Mouse (Mus musculus) hindbrain, postnatal 0 days (tissue): ENCODE results near the gene Itga9. TPM values are rescaled to one million over a fixed set of nuclear protein-coding genes. Genes with fewer than 3 reads are reported as not detected.

ENCODE experiments used
- ATAC-seq: fragments of 200-750 bp; cut with Nextera tagmentation; 2 replicates; pipeline ENCODE4 v1.8.0; 2017; ENCODE audit warnings: mild to moderate bottlenecking, moderate TSS enrichment, moderate library complexity
- DNase-seq: peaks from one replicate; pipeline ENCODE4 v3.0.0-alpha.2; 2015; ENCODE audit warnings: low spot score
- H3K27ac ChIP-seq: fragments of 300-500 bp; sonication (generic); 2 replicates; pipeline ENCODE4 v1.5.1; 2014; ENCODE audit warnings: mild to moderate bottlenecking
- H3K27me3 ChIP-seq: fragments of 300-500 bp; sonication (generic); 2 replicates; pipeline ENCODE4 v1.6.1; 2014; ENCODE audit warnings: low read length, mixed read lengths; ENCODE audit not compliant: insufficient read depth
- H3K36me3 ChIP-seq: fragments of 300-500 bp; sonication (generic); 2 replicates; pipeline ENCODE4 v1.6.1; 2014; ENCODE audit warnings: low read length, mixed read lengths; ENCODE audit not compliant: insufficient read depth
- H3K4me1 ChIP-seq: fragments of 300-500 bp; sonication (generic); 2 replicates; pipeline ENCODE4 v1.6.1; 2014; ENCODE audit warnings: antibody characterized with exemption, low read length, mixed read lengths; ENCODE audit not compliant: insufficient read depth
- H3K4me2 ChIP-seq: fragments of 300-500 bp; sonication (generic); 2 replicates; pipeline ENCODE4 v1.6.1; 2014; ENCODE audit warnings: low read depth, mild to moderate bottlenecking, low read length, moderate library complexity, mixed read lengths
- H3K4me3 ChIP-seq: fragments of 300-500 bp; sonication (generic); 2 replicates; pipeline ENCODE4 v1.5.1; 2014; ENCODE audit warnings: low read length
- H3K9ac ChIP-seq: fragments of 300-500 bp; sonication (generic); replicated peaks from 2 replicates; pipeline ENCODE4 v1.6.1; 2014; ENCODE audit warnings: mild to moderate bottlenecking, low read length, moderate library complexity, mixed read lengths
- H3K9me3 ChIP-seq: fragments of 300-500 bp; sonication (generic); 2 replicates; pipeline ENCODE4 v1.6.1; 2016; ENCODE audit warnings: low read length, mixed read lengths
- CTCF ChIP-seq: IDR thresholded peaks from 2 replicates; pipeline ENCODE4 v1.5.1; 2016; ENCODE audit warnings: antibody characterized with exemption, control low read depth, low read depth
- WGBS: fragments of 180-500 bp; shearing (Covaris S2); extraction: QIAGEN DNeasy Blood & Tissue Kit; methylation state at CpG from one replicate; pipeline ENCODE4 v1.1.7; 2014; 5-methylcytosine and 5-hydroxymethylcytosine counted together
- polyA plus RNA-seq: library from polyadenylated mRNA; unstranded; fragments of >200 nt; fragmentation: Nextera tagmentation; extraction: Ambion mirVana; gene quantifications from 2 replicates; pipeline ENCODE4 v1.2.1, GENCODE M21; 2015
- total RNA-seq: library from RNA; depleted of rRNA; stranded (reverse); fragments of >200 nt; gene quantifications from 2 replicates; pipeline ENCODE4 v1.2.3, GENCODE M21; 2014

The Itga9 gene
- total and polyA plus RNA-seq, 2 experiments from 2014 or later, result 1.5 to 4.4 TPM

DNA sequence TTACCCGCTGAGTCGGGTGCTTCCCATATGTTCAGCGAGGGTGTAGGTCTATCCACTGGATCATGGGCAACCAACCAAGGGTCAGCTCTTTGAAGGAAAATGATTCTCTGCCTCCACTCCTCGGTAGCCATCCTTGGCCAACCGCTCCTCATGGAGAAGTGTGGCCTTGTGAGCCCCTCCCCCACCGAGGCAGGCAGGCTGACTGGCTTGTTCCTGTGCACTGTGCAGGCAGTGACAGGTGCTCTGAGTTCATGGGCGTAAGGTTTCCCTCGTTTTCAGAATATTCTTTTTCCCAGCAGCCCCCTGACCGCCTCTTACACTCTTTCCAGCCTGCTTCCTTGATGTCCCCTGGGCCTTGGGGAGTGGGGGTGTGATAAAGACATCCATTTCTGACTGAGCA, 17.0 kb downstream of the Itga9 start:
- ATAC-seq, result no peak
- no peaks in the 10 kb centered on the region for H3K36me3 ChIP-seq
- DNase-seq, result no peak
- no peak for TF ChIP-seq CTCF
- H3K27me3 ChIP-seq, result no peaks in the 10 kb centered on the region
- no peak overlapping the region for H3K27ac ChIP-seq
- no peaks in the 10 kb centered on the region for H3K4me1 ChIP-seq
- no peak overlapping the region for H3K4me3 ChIP-seq
- no peaks in the 10 kb centered on the region for H3K9me3 ChIP-seq
- 78% methylated on average over 9 of the region's 9 CpGs for WGBS
- no peak overlapping the region for H3K4me2 ChIP-seq
- H3K9ac ChIP-seq, result no peak overlapping the region

GRCm38 (mm10) chr9:118624146-118624545, 17.7 kb downstream of the Itga9 start:
- H3K9ac ChIP-seq, result no peak overlapping the region
- TF ChIP-seq CTCF, result no peak
- DNase-seq (no peak), ATAC-seq (no peak)
- H3K4me2 ChIP-seq, result no peak overlapping the region
- no peak overlapping the region for H3K4me3 ChIP-seq
- no peak overlapping the region for H3K27ac ChIP-seq
- no peaks in the 10 kb centered on the region for H3K9me3 ChIP-seq
- 48% methylated on average over 7 of the region's 7 CpGs for WGBS
- H3K36me3 ChIP-seq, result no peaks in the 10 kb centered on the region
- H3K4me1 ChIP-seq, result no peaks in the 10 kb centered on the region
- H3K27me3 ChIP-seq, result no peaks in the 10 kb centered on the region

DNA sequence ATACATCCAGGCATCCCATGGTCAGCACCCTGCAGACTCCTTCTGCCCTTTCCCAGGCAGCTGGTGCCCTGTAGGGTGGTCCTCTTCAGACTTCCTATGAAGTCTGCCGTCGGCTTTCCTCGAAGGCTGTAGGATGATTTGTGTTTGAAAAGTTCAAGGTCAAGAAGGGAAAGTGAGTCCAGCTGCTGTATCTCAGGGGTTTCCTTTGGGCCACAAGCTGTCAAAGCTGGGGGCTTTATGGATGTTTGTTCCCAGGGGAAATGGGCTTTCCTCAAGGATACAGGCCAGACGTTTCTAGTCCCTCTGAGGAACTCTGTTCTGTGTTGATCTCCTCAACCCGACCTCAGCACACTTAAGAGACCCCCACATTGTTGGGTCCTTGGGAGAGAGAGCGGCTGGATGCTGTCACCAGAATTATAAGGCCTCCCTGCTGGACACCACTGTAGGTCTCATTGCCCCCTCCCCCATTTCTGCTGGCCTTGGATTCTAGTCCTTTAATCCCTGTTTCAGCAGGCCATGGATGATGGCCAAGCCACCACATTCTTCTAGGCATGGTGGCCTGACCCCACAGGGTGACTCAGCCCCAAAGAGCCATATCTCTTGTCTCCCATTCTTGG, 23.4 kb downstream of the Itga9 start:
- H3K36me3 ChIP-seq, result no peaks in the 10 kb centered on the region
- H3K4me1 ChIP-seq, result no peaks in the 10 kb centered on the region
- H3K27ac ChIP-seq, result no peak overlapping the region
- H3K4me2 ChIP-seq, result no peak overlapping the region
- no peak for TF ChIP-seq CTCF
- WGBS, result 58% methylated on average over 6 of the region's 6 CpGs
- DNase-seq (no peak), ATAC-seq (no peak)
- no peaks in the 10 kb centered on the region for H3K9me3 ChIP-seq
- H3K4me3 ChIP-seq, result no peak overlapping the region
- no peaks in the 10 kb centered on the region for H3K27me3 ChIP-seq
- no peak overlapping the region for H3K9ac ChIP-seq

GRCm38 (mm10) chr9:118631775-118632757, 25.6 kb downstream of the Itga9 start:
- H3K9me3 ChIP-seq, result no peaks in the 10 kb centered on the region
- no peaks in the 10 kb centered on the region for H3K4me1 ChIP-seq
- TF ChIP-seq CTCF, result no peak
- no peak overlapping the region for H3K27ac ChIP-seq
- H3K9ac ChIP-seq, result no peak overlapping the region
- H3K4me2 ChIP-seq, result no peak overlapping the region
- no peak for DNase-seq
- H3K27me3 ChIP-seq, result no peaks in the 10 kb centered on the region
- no peak overlapping the region for H3K4me3 ChIP-seq
- ATAC-seq, result no peak
- 77% methylated on average over 6 of the region's 6 CpGs for WGBS
- no peaks in the 10 kb centered on the region for H3K36me3 ChIP-seq

GRCm38 (mm10) chr9:118632758-118633143, 26.3 kb downstream of the Itga9 start:
- Histone ChIP-seq H3K9ac (no peak overlapping the region), H3K36me3 (no peaks in the 10 kb centered on the region), H3K4me2 (no peak overlapping the region), H3K27ac (no peak overlapping the region), H3K9me3 (no peaks in the 10 kb centered on the region), H3K27me3 (no peaks in the 10 kb centered on the region), H3K4me1 (no peaks in the 10 kb centered on the region), H3K4me3 (no peak overlapping the region)
- ATAC-seq, result no peak
- 80% methylated on average over 14 of the region's 14 CpGs for whole genome bisulfite sequencing
- DNase-seq, result no peak
- no peak for TF ChIP-seq CTCF

DNA sequence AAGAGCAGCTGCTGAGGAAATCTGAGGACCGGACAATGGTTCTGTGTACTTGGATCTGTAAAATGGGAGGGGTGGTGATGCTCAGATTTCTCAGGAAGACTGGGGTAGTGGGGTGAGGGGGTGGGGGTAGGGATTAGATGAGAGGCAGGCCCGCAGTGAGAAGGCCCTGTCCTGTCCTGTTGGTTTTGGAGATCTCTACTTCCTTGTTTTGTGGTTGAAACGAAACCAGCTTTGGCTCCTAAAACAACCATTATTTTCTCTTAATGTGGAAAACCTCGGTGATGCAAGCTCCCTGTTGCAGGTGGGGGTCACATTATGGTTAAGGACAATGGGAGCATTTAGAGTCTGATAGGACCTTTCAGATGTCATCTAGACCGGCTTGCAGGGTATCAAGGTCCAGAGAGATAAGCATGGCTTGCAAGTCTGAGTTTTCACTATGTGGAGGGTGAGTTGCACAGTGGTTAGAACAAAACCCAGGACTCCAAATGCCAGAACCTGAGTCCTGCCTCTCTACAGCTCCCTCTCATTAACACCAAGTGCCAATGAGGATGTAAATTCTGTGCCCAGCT, 32.2 kb downstream of the Itga9 start:
- no peak for TF ChIP-seq CTCF
- no peaks in the 10 kb centered on the region for H3K4me1 ChIP-seq
- H3K4me3 ChIP-seq, result no peak overlapping the region
- H3K27ac ChIP-seq, result no peak overlapping the region
- H3K4me2 ChIP-seq, result no peak overlapping the region
- H3K36me3 ChIP-seq, result no peaks in the 10 kb centered on the region
- no peak for ATAC-seq
- DNase-seq, result no peak
- no peaks in the 10 kb centered on the region for H3K27me3 ChIP-seq
- H3K9me3 ChIP-seq, result no peaks in the 10 kb centered on the region
- H3K9ac ChIP-seq, result no peak overlapping the region
- 88% methylated on average over 5 of the region's 5 CpGs for WGBS
